Mouse (Mus musculus): ENCODE data around the gene Tekt2. TPM values are rescaled to one million over a fixed set of nuclear protein-coding genes. Genes with fewer than 3 reads are reported as not detected.

Tekt2 gene
- polyA plus RNA-seq, 1 experiment: not detected

DNA sequence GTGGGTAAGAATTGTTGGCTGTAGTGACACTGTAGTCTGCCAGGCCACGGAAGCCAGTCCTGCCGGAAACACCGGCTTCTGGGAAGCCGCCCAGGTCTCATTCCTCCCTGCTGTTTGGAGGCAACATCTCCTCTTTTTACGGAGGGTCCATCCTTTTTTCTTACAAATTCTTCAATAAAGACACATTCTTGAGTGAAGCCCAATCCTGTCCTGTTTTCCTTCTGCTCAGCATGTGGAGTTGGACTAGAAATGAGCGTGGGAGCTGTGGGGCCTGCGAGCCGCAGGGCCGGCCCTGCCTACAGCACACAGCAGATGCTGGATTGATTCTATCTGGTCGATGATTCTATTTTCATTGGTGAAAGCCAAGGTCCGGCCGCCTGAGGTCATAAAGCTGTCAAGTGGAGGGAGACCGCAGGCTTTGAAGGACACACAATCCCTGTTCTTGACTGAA is 49.8 kb downstream of the Tekt2 start:
- TF ChIP-seq CTCF (IDR thresholded peaks at IDR 0.05; ENCODE audit: control insufficient read depth, insufficient read depth, low read length) (no peak), POLR2A (IDR thresholded peaks at IDR 0.05; ENCODE audit: borderline replicate concordance, control insufficient read depth, low read depth, low read length) (no peak)
- WGBS: 89% methylated on average over 13 of the region's 13 CpGs
- H3K4me3 ChIP-seq (replicated peaks; ENCODE audit: control insufficient read depth, low read depth, low read length): no peak overlapping the region
- no peak overlapping the region for H3K27ac ChIP-seq (ENCODE audit: control insufficient read depth, insufficient read depth, low read depth, low read length, poor library complexity)
- no peaks in the 10 kb centered on the region for H3K4me1 ChIP-seq (ENCODE audit: control insufficient read depth, insufficient read depth, low read length)

DNA sequence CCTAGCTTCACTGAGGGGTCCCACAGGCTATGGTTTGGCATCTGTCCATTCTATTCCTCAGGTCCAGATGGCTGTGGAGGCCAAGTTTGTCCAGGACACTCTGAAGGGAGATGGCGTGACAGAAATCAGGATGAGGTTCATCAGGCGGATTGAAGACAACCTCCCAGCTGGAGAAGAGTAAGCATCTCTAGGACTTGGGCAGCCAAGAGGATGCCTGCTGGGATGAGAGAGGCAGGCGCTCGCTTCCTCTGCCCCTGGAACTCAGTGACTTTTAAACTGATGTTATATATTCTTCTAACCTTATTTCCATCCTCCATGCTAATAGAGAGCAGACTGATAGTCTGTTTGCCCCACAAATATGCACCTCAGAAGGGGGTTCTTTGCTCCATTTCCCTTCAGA is 50.4 kb downstream of the Tekt2 start:
- Histone ChIP-seq H3K4me1 (ENCODE audit: control insufficient read depth, insufficient read depth, low read length) (no peaks in the 10 kb centered on the region), H3K4me3 (replicated peaks; ENCODE audit: control insufficient read depth, low read depth, low read length) (no peak overlapping the region), H3K27ac (ENCODE audit: control insufficient read depth, insufficient read depth, low read depth, low read length, poor library complexity) (no peak overlapping the region)
- TF ChIP-seq CTCF (IDR thresholded peaks at IDR 0.05; ENCODE audit: control insufficient read depth, insufficient read depth, low read length) (no peak), POLR2A (IDR thresholded peaks at IDR 0.05; ENCODE audit: borderline replicate concordance, control insufficient read depth, low read depth, low read length) (no peak)
- 88% methylated on average over 4 of the region's 4 CpGs for WGBS

DNA sequence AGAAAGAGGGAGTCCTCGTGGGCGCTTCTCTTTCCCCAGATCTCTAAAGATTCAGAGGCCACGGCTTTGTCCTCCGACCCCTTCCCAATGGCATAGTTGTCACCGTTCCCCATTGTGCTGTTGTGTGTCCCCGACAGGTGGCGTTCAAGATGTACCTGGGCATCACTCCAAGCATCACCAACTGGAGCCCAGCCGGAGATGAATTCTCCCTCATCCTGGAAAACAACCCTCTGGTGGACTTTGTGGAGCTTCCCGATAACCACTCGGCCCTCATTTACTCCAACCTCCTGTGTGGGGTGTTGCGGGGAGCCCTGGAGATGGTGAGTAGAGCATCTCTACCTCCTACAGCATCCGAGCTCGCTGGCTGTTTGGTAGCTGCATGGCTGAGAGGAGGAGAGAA is 51.7 kb downstream of the Tekt2 start:
- H3K27ac ChIP-seq (ENCODE audit: control insufficient read depth, insufficient read depth, low read depth, low read length, poor library complexity): no peak overlapping the region
- no peak for TF ChIP-seq POLR2A (IDR thresholded peaks at IDR 0.05; ENCODE audit: borderline replicate concordance, control insufficient read depth, low read depth, low read length)
- TF ChIP-seq CTCF (IDR thresholded peaks at IDR 0.05; ENCODE audit: control insufficient read depth, insufficient read depth, low read length): no peak
- H3K4me3 ChIP-seq (replicated peaks; ENCODE audit: control insufficient read depth, low read depth, low read length): no peak overlapping the region
- no peaks in the 10 kb centered on the region for H3K4me1 ChIP-seq (ENCODE audit: control insufficient read depth, insufficient read depth, low read length)
- 90% methylated on average over 13 of the region's 13 CpGs for WGBS

Other genes starting within 250 kb of the Tekt2 start
- gene Lsm10, start 229.1 kb downstream of the Tekt2 start, polyA plus RNA-seq (2011; ENCODE audit: insufficient read depth, insufficient read length, low replicate concordance, missing spikeins): 6.6 and 21.2 TPM in 2 replicates
- gene Stk40, start 221.7 kb downstream of the Tekt2 start, polyA plus RNA-seq (2011; ENCODE audit: insufficient read depth, insufficient read length, low replicate concordance, missing spikeins): 7.5 and 14.0 TPM in 2 replicates
- 5.7 and 7.1 TPM in 2 replicates for gene Eva1b, start 177.9 kb downstream of the Tekt2 start, polyA plus RNA-seq (2011; ENCODE audit: insufficient read depth, insufficient read length, low replicate concordance, missing spikeins)
- 1.0 TPM in 1 of 2 replicates, not detected in the other for gene Sh3d21, start 162.2 kb downstream of the Tekt2 start, polyA plus RNA-seq (2011; ENCODE audit: insufficient read depth, insufficient read length, low replicate concordance, missing spikeins)
- gene Thrap3, start 122.9 kb downstream of the Tekt2 start, polyA plus RNA-seq (2011; ENCODE audit: insufficient read depth, insufficient read length, low replicate concordance, missing spikeins): 133 and 198 TPM in 2 replicates
- 28.7 and 45.5 TPM in 2 replicates for gene Map7d1, start 69.3 kb downstream of the Tekt2 start, polyA plus RNA-seq (2011; ENCODE audit: insufficient read depth, insufficient read length, low replicate concordance, missing spikeins)
- gene Trappc3, start 63.4 kb downstream of the Tekt2 start, polyA plus RNA-seq (2011; ENCODE audit: insufficient read depth, insufficient read length, low replicate concordance, missing spikeins): 24.1 and 32.5 TPM in 2 replicates
- 0.57 TPM in 1 of 2 replicates, not detected in the other for gene Col8a2, start 38.9 kb downstream of the Tekt2 start, polyA plus RNA-seq (2011; ENCODE audit: insufficient read depth, insufficient read length, low replicate concordance, missing spikeins)
- 11.4 and 20.2 TPM in 2 replicates for gene Adprhl2, start 4.0 kb downstream of the Tekt2 start, polyA plus RNA-seq (2011; ENCODE audit: insufficient read depth, insufficient read length, low replicate concordance, missing spikeins)
- gene Ago3, start 103.9 kb upstream of the Tekt2 start, polyA plus RNA-seq (2011; ENCODE audit: insufficient read depth, insufficient read length, low replicate concordance, missing spikeins): 1.9 and 5.2 TPM in 2 replicates
- 5.9 and 15.4 TPM in 2 replicates for gene Ago1, start 142.9 kb upstream of the Tekt2 start, polyA plus RNA-seq (2011; ENCODE audit: insufficient read depth, insufficient read length, low replicate concordance, missing spikeins)
- gene Ago4, start 207.8 kb upstream of the Tekt2 start, polyA plus RNA-seq (2011; ENCODE audit: insufficient read depth, insufficient read length, low replicate concordance, missing spikeins): 1.5 and 3.5 TPM in 2 replicates
- gene Clspn, start 231.2 kb upstream of the Tekt2 start, polyA plus RNA-seq (2011; ENCODE audit: insufficient read depth, insufficient read length, low replicate concordance, missing spikeins): 44.5 and 66.4 TPM in 2 replicates

Data from bone marrow, adult 2 months (tissue).